Mouse (Mus musculus) kidney, embryonic 16.5 days (tissue): ENCODE results near the gene Iqcn. TPM values are rescaled to one million over a fixed set of nuclear protein-coding genes. Genes with fewer than 3 reads are reported as not detected.

Experiments used
- ATAC-seq: fragments of 200-750 bp; cut with Nextera tagmentation; 2 replicates; pipeline ENCODE4 v1.8.0; 2017; ENCODE audit warnings: moderate TSS enrichment; ENCODE audit not compliant: low FRiP score, low TSS enrichment
- H3K27ac ChIP-seq: fragments of 300-500 bp; sonication (generic); 2 replicates; pipeline ENCODE4 v1.5.1; 2014; ENCODE audit warnings: low read length
- H3K27me3 ChIP-seq: fragments of 300-500 bp; sonication (generic); 2 replicates; pipeline ENCODE4 v1.6.1; 2014; ENCODE audit warnings: low read length, control low read depth, mixed read lengths; ENCODE audit not compliant: insufficient read depth
- H3K36me3 ChIP-seq: fragments of 300-500 bp; sonication (generic); 2 replicates; pipeline ENCODE4 v1.6.1; 2014; ENCODE audit warnings: low read length, control low read depth, mixed read lengths; ENCODE audit not compliant: insufficient read depth
- H3K4me1 ChIP-seq: fragments of 300-500 bp; sonication (generic); 2 replicates; pipeline ENCODE4 v1.6.1; 2014; ENCODE audit warnings: low read length, control low read depth, mixed read lengths; ENCODE audit not compliant: insufficient read depth
- H3K4me2 ChIP-seq: fragments of 300-500 bp; sonication (generic); replicated peaks from 2 replicates; pipeline ENCODE4 v1.6.1; 2014; ENCODE audit warnings: low read depth, low read length
- H3K4me3 ChIP-seq: fragments of 300-500 bp; sonication (generic); 2 replicates; pipeline ENCODE4 v1.5.1; 2014; ENCODE audit warnings: mild to moderate bottlenecking, low read length
- H3K9ac ChIP-seq: fragments of 300-500 bp; sonication (generic); replicated peaks from 2 replicates; pipeline ENCODE4 v1.6.1; 2014; ENCODE audit warnings: low read length
- H3K9me3 ChIP-seq: fragments of 300-500 bp; sonication (generic); 2 replicates; pipeline ENCODE4 v1.6.1; 2016; ENCODE audit warnings: low read length, control low read depth
- WGBS: fragments of 180-500 bp; shearing (Covaris S2); extraction: QIAGEN DNeasy Blood & Tissue Kit; methylation state at CpG from one replicate; pipeline ENCODE4 v1.1.7; 2014; 5-methylcytosine and 5-hydroxymethylcytosine counted together
- polyA plus RNA-seq: library from polyadenylated mRNA; unstranded; fragments of >200 nt; fragmentation: Nextera tagmentation; extraction: Ambion mirVana; gene quantifications from 2 replicates; pipeline ENCODE4 v1.2.1, GENCODE M21; 2015

The Iqcn gene
- polyA plus RNA-seq, 1 experiment from 2014 or later: 0.04 TPM

- Histone ChIP-seq H3K36me3 (no peaks in the 10 kb centered on the region), H3K4me2 (no peak overlapping the region), H3K4me3 (no peak overlapping the region), H3K9me3 (no peaks in the 10 kb centered on the region), H3K27me3 (no peaks in the 10 kb centered on the region), H3K4me1 (peaks cover 15% of the 10 kb centered on the region), H3K9ac (no peak overlapping the region), H3K27ac (no peak overlapping the region)
- WGBS: 90% methylated on average over 3 of the region's 3 CpGs
- ATAC-seq: no peak
Measured at GRCm38 (mm10) chr8:70688136-70688535, 15.1 kb upstream of the Iqcn start.

- Histone ChIP-seq H3K4me2 (no peak overlapping the region), H3K27me3 (no peaks in the 10 kb centered on the region), H3K36me3 (no peaks in the 10 kb centered on the region), H3K27ac (no peak overlapping the region), H3K4me3 (no peak overlapping the region), H3K4me1 (peaks cover 25% of the 10 kb centered on the region), H3K9ac (0 out of 2 replicates have a peak overlapping the region, but pooled peaks have one; percentile 29), H3K9me3 (no peaks in the 10 kb centered on the region)
- no peak for ATAC-seq
- WGBS: 77% methylated on average over 5 of the region's 5 CpGs
Measured at GRCm38 (mm10) chr8:70689892-70690390, 13.3 kb upstream of the Iqcn start.

- peaks cover 37% of the 10 kb centered on the region for H3K4me1 ChIP-seq
- peak overlapping the region; percentile 33; the same call in 1 of the 2 replicates for H3K4me3 ChIP-seq
- H3K27ac ChIP-seq: peak overlapping the region; percentile 89
- ATAC-seq: no peak; the same call in 1 of the 2 replicates
- 49% methylated on average over 4 of the region's 4 CpGs for WGBS
- H3K27me3 ChIP-seq: no peaks in the 10 kb centered on the region
- H3K9me3 ChIP-seq: no peaks in the 10 kb centered on the region
- H3K9ac ChIP-seq: peak overlapping the region; percentile 75
- peak overlapping the region; percentile 59 for H3K4me2 ChIP-seq
- no peaks in the 10 kb centered on the region for H3K36me3 ChIP-seq
Measured at GRCm38 (mm10) chr8:70691230-70691629, 12.0 kb upstream of the Iqcn start.

GRCm38 (mm10) chr8:70691727-70692231 lies 11.5 kb upstream of the Iqcn start:
- no peaks in the 10 kb centered on the region for H3K27me3 ChIP-seq
- no peaks in the 10 kb centered on the region for H3K9me3 ChIP-seq
- peak overlapping the region; percentile 33 for H3K4me3 ChIP-seq
- peak overlapping the region; percentile 75 for H3K9ac ChIP-seq
- H3K4me2 ChIP-seq: peak overlapping the region; percentile 59
- H3K27ac ChIP-seq: peak overlapping the region; percentile 89
- no peaks in the 10 kb centered on the region for H3K36me3 ChIP-seq
- peak; percentile 60 for ATAC-seq
- H3K4me1 ChIP-seq: peaks cover 43% of the 10 kb centered on the region
- 2% methylated on average over 19 of the region's 20 CpGs for WGBS

GRCm38 (mm10) chr8:70693636-70694035 lies 9.6 kb upstream of the Iqcn start:
- Histone ChIP-seq H3K4me2 (no peak overlapping the region), H3K27ac (0 out of 2 replicates have a peak overlapping the region, but pooled peaks have one; percentile 1), H3K4me1 (peaks cover 57% of the 10 kb centered on the region), H3K27me3 (no peaks in the 10 kb centered on the region), H3K9me3 (no peaks in the 10 kb centered on the region), H3K9ac (no peak overlapping the region), H3K36me3 (no peaks in the 10 kb centered on the region), H3K4me3 (no peak overlapping the region)
- no peak for ATAC-seq
- 56% methylated on average over 5 of the region's 5 CpGs for WGBS

GRCm38 (mm10) chr8:70695318-70696018 lies 7.8 kb upstream of the Iqcn start:
- ATAC-seq: no peak
- no peaks in the 10 kb centered on the region for H3K36me3 ChIP-seq
- H3K27me3 ChIP-seq: no peaks in the 10 kb centered on the region
- H3K4me1 ChIP-seq: peaks cover 57% of the 10 kb centered on the region
- H3K27ac ChIP-seq: peak overlapping the region; percentile 96
- peak overlapping the region; percentile 14 for H3K4me2 ChIP-seq
- H3K9me3 ChIP-seq: no peaks in the 10 kb centered on the region
- H3K4me3 ChIP-seq: peak overlapping the region; percentile 6; the same call in 1 of the 2 replicates
- peak overlapping the region; percentile 61 for H3K9ac ChIP-seq
- 25% methylated on average over 32 of the region's 32 CpGs for WGBS

- no peaks in the 10 kb centered on the region for H3K27me3 ChIP-seq
- peak overlapping the region; percentile 96 for H3K27ac ChIP-seq
- peak overlapping the region; percentile 48 for H3K4me2 ChIP-seq
- H3K9ac ChIP-seq: peak overlapping the region; percentile 61
- peaks cover 62% of the 10 kb centered on the region for H3K4me1 ChIP-seq
- peak overlapping the region; percentile 10 for H3K4me3 ChIP-seq
- no peaks in the 10 kb centered on the region for H3K9me3 ChIP-seq
- 3% methylated on average over 31 of the region's 31 CpGs for WGBS
- 0 out of 2 replicates have a peak, but pooled peaks cover 5% of the 10 kb centered on the region for H3K36me3 ChIP-seq
- ATAC-seq: peak; percentile 5
Measured at GRCm38 (mm10) chr8:70696019-70696885, 7.0 kb upstream of the Iqcn start.

GRCm38 (mm10) chr8:70696946-70697345 lies 6.3 kb upstream of the Iqcn start:
- no peaks in the 10 kb centered on the region for H3K27me3 ChIP-seq
- peaks cover 62% of the 10 kb centered on the region for H3K4me1 ChIP-seq
- peak overlapping the region; percentile 10; the same call in 1 of the 2 replicates for H3K4me3 ChIP-seq
- 32% methylated on average over 4 of the region's 4 CpGs for WGBS
- no peaks in the 10 kb centered on the region for H3K9me3 ChIP-seq
- peak overlapping the region; percentile 96 for H3K27ac ChIP-seq
- H3K4me2 ChIP-seq: peak overlapping the region; percentile 48
- ATAC-seq: no peak
- H3K9ac ChIP-seq: peak overlapping the region; percentile 61
- H3K36me3 ChIP-seq: 0 out of 2 replicates have a peak, but pooled peaks cover 7% of the 10 kb centered on the region

GRCm38 (mm10) chr8:70697366-70698250 lies 5.6 kb upstream of the Iqcn start:
- Histone ChIP-seq H3K9ac (peak overlapping the region; percentile 61), H3K4me3 (peak overlapping the region; percentile 90), H3K9me3 (no peaks in the 10 kb centered on the region), H3K27ac (peak overlapping the region; percentile 96), H3K4me2 (peak overlapping the region; percentile 52), H3K27me3 (no peaks in the 10 kb centered on the region), H3K36me3 (0 out of 2 replicates have a peak, but pooled peaks cover 14% of the 10 kb centered on the region), H3K4me1 (peaks cover 62% of the 10 kb centered on the region)
- no peak for ATAC-seq
- 66% methylated on average over 12 of the region's 12 CpGs for WGBS
